Mouse (Mus musculus): Measurements from ENCODE around the gene Kif27.
"Not testable (repeated sequence)": the region's sequence is repeated elsewhere in the genome, so short reads cannot be mapped to it uniquely, and the experiment has no call there.

Kif27 gene

DNA sequence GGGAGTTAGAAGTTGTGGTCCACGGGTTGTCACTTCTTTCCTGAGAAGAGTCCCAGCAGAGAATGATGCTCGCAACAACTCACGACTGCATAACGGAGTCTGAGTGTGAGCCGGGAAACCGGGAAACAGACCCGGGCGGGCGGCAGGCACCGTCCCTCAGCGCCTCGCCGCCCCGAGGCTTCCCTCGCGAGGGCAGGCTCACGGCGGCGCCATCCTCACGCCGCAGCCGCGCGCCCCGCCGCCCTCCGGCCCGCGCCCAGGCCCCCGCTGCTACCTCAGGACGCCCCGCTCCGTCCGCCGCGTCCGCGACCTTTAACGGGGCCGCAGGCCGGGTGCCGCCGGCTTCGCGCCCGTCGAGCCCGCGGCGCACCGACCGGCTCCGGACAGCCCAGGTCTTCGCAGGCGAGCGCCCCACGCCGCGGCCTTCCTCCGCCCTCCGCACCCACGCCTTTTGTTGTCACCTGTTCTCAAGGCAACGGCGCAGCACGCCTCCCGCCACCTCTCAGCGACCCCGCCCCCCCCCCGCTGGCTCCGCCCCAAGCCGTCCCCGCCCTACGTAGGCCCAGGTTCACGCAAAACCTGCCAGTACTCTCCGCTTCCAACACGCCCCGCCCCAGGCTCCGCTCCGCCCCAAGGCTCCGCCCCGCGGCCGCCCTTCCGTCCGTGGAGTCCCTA is at the start of gene Kif27:
Kif27 (minus strand) TSS at position 494 of the 675 bp plus-strand sequence.
- DNase-seq (ENCODE audit: low read depth, low spot score) = peak; percentile 82

- not testable (repeated sequence) for DNase-seq (ENCODE audit: low read depth, low spot score)
These were observed 44.3 kb upstream of the Kif27 start, which contains the start of gene Hnrnpk for GRCm38 (mm10) chr13:58403243-58403642. Hnrnpk (minus strand) TSS chr13:58403343.

- no peak for DNase-seq (ENCODE audit: low read depth, low spot score)
These were observed 43.8 kb upstream of the Kif27 start for GRCm38 (mm10) chr13:58402744-58403110.

GRCm38 (mm10) chr13:58402003-58402743 is 43.3 kb upstream of the Kif27 start, which contains the start of gene Rmi1:
Rmi1 (plus strand) TSS chr13:58402248.
- DNase-seq (ENCODE audit: low read depth, low spot score) = peak; percentile 99

- peak; percentile 73 for DNase-seq (ENCODE audit: low read depth, low spot score)
These were observed 42.4 kb upstream of the Kif27 start for GRCm38 (mm10) chr13:58401135-58402002.

- DNase-seq (ENCODE audit: low read depth, low spot score) = no peak
These were observed 41.7 kb upstream of the Kif27 start for GRCm38 (mm10) chr13:58400576-58400975.

DNA sequence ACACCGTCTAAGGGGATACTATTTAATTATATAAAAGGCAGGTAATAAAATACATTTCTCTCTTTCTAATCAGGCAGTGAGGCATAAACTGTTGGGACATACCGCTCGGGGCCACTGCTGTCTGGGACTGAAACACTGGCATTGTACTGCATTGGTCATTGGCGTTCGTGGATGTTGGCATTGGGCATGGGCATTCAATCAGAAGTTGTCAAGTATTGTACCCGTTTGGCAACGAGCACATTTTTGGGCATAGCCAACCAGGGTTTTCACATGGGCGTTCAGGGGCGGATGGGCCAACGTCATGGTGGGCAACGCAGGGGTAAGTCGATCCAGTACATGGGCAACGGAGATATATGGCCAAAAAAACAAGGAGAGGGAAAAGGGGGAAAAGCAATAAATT is 38.7 kb upstream of the Kif27 start:
- DNase-seq (ENCODE audit: low read depth, low spot score) = no peak

DNA sequence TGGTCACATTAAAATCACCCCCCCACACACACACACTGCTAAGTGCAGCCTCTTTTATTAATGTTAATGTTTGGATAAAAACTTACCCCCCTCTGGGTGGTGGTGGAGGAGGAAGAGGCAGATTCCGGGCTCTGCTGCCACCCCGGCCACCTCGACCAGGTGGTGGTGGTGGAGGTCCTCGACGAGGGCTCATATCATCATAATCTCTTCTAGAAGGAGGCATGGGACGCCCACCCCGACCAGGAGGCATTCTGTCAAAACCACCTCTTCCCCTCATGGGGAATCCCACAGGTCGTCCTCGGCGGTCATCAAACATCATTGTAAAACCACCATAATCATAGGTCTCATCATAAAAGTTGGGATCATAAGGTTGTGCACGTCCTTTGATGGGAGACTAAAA is 35.5 kb upstream of the Kif27 start:
- not testable (repeated sequence) for DNase-seq (ENCODE audit: low read depth, low spot score)

- no peak for DNase-seq (ENCODE audit: low read depth, low spot score)
These were observed 30.5 kb upstream of the Kif27 start for GRCm38 (mm10) chr13:58389324-58389951.

GRCm38 (mm10) chr13:58388379-58388778 is 29.5 kb upstream of the Kif27 start:
- DNase-seq (ENCODE audit: low read depth, low spot score) = no peak

- DNase-seq (ENCODE audit: low read depth, low spot score) = peak; percentile 81
These were observed 29.0 kb upstream of the Kif27 start for GRCm38 (mm10) chr13:58387948-58388347.

DNA sequence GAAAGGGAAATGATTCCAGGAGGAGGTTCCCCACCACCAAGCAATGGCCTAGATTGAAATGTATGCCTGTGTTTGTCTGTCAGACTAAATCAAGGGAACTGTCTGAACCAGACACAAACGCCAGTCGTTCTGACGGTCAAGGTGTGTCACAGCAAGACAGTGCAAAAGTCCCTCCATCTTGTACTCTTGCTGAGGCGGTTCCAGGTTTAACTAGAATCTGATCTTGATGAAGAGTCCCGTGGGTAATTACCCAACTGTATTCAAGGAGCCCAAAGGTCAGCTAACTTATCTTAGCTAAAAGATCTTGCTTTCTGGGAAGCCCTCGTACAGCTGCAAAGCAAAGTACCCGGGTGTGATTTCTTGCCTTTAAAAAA is 26.6 kb upstream of the Kif27 start:
- no peak for DNase-seq (ENCODE audit: low read depth, low spot score)

DNA sequence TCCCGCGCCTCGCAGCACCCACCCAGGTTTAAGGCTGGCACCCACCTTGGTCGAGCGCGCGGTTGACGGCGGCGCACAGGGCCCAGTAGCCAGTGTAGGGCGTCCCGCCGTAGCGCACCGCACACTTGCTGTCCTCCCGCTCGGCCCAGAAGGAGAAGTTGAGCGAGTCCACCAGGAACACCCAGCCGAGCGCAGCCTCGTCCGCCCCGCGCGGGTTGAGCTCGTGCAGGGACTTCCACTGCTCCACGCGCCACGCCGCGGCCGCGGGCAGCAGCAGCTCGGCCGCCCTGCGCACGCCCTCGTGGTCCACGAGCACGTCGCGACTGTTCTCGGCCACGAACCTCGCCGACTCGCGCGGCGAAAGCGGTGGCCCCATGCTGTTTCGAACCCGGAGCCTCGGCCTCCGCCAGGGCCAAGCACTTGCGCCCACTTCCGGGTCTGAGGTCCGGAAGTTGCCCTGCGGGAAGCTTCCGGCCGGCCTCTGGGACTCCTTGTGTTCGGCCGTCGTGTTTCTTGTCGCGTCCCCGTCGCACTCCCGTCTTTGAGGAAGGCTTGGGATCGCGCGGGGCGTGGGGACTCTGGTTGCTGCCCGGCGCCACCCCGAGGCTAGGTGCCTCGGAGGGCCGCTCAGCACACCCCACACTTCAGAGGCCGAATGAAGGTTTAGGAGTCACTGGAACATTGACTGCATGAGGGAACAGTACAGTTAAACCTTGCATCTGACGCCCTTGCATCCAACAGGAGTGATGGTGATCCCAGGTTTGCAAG is 26.0 kb upstream of the Kif27 start, which contains the start of gene 2210016F16Rik:
2210016F16Rik (minus strand) TSS at position 447 of the 768 bp plus-strand sequence.
- peak; percentile 59 for DNase-seq (ENCODE audit: low read depth, low spot score)

- DNase-seq (ENCODE audit: low read depth, low spot score) = no peak
These were observed 25.4 kb upstream of the Kif27 start for GRCm38 (mm10) chr13:58384371-58384770.

DNA sequence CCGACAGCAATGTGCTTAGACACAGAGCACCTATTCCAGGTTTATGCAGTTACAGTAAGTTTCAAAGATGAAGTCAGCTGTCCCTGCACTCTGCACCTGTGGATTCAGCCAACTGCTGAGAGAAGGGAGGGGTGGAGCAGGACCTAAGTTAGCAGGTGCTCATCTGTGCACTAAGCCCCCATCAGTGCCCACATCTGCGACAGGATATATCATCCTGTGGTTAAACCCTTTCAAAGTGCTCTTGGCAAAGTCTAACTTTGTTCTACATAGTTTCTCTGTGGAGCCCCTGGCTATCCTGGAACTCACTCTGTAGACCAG is 14.2 kb upstream of the Kif27 start:
- no peak for DNase-seq (ENCODE audit: low read depth, low spot score)

- no peak for DNase-seq (ENCODE audit: low read depth, low spot score)
These were observed 13.6 kb upstream of the Kif27 start for GRCm38 (mm10) chr13:58372278-58373152.

DNA sequence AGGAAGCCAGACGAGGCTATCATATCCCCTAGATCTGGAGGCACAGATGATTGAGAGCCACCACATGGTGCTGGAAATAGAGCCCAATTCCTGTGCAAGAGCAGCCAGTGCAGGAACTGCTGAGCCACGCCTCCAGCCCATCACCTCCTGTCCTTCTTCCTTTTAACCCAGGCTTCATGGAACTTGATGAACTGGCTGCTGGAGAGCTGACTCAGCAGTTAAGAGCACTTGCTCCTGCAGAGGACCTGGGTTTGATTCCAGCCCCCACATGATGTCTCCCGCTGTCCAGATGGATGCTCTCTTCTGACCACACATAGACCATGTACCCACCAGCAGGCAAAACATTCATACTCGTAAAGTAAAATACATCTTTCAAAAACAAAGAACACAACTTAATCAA is 9.9 kb upstream of the Kif27 start:
- no peak for DNase-seq (ENCODE audit: low read depth, low spot score)

- no peak for DNase-seq (ENCODE audit: low read depth, low spot score)
These were observed 8.7 kb upstream of the Kif27 start for GRCm38 (mm10) chr13:58367641-58368040.

GRCm38 (mm10) chr13:58366373-58366772 is 7.5 kb upstream of the Kif27 start:
- no peak for DNase-seq (ENCODE audit: low read depth, low spot score)

- DNase-seq (ENCODE audit: low read depth, low spot score) = not testable (repeated sequence)
These were observed 6.3 kb upstream of the Kif27 start for GRCm38 (mm10) chr13:58365179-58365578.
